In the genomic region with DNA sequence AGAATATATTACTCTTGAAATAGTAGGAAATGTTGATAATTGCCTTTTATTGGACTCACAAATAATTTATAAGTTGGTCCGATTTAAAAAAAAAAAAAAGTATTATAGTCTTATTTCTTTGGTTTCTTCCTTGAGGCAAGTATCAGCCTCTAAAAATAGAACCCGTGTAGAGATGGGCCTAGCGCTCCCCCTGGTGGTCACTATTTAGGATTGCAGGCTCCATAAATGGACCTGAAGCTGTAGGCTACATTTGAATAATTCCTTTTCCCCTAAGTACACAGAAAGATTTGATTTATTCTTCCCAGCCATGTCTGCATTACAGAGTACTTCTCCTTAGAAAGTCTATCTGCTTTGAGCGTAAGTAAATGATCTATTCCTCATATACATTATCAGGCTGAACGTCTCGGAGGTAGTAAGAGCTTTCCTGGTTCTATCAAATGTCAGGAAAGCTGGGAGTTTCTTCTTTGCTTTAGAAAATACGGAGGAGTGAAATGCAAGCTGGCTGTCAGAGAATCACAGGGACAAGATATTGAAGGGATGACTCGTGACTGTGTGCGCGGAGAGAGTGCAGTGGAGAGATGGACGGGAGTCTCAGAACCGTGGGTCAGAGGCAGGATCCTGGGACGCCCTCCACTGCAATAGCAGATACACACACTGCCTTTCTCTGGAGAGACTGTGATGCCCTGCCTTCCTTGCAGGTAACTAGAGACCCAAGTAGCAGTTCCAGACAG, we compare ENCODE assay signal across 9 mouse cellular contexts. TPM values are rescaled to one million over a fixed set of nuclear protein-coding genes. Genes with fewer than 3 reads are reported as not detected.
A peak's percentile ranks its signal among the peaks of the same experiment; 100 is the strongest.
DNase-seq lines count a peak whose midpoint lies in the region; ATAC-seq and TF ChIP-seq lines count a peak whose summit lies in the region.
"Had no signal": no experiment of that assay in that cellular context is flagged by ENCODE, and none has a peak within 500 bp of the region (broad histone marks: within the 10 kb centered on the region; RNA-seq: fewer than 3 reads in every experiment).

No protein-coding gene starts in this region.

- H3K4me1 ChIP-seq in heart, postnatal 0 days (ENCODE audit: control insufficient read depth, insufficient read depth): no peaks in the 10 kb centered on the region
- peaks cover 19% of the 10 kb centered on the region for H3K4me1 ChIP-seq in midbrain, embryonic 15.5 days

- peak; percentile 46 for DNase-seq in ovary, postnatal 14 days (ENCODE audit: low spot score)
- DNase-seq in ovary, postnatal 10 days (ENCODE audit: low spot score): no peak
- DNase-seq in adrenal gland, adult 18-20 months (ENCODE audit: low spot score in 2 of 2): peak; percentile 39 to 57
- peak; percentile 69 for DNase-seq in embryo, embryonic 10 days (ENCODE audit: low spot score)
- peak; percentile 69 for DNase-seq in heart, postnatal 0 days (ENCODE audit: low spot score)
- DNase-seq in left cerebral cortex, adult 11 months (ENCODE audit: low spot score): peak; percentile 48

- H3K36me3 ChIP-seq in heart, postnatal 0 days (replicated peaks; ENCODE audit: control insufficient read depth, insufficient read depth, low read length): no peaks in the 10 kb centered on the region
- no peaks in the 10 kb centered on the region for H3K36me3 ChIP-seq in midbrain, embryonic 15.5 days (replicated peaks)

- H3K9ac ChIP-seq in heart, postnatal 0 days (replicated peaks; ENCODE audit: low read depth, low read length): no peak overlapping the region
- no peak overlapping the region for H3K9ac ChIP-seq in midbrain, embryonic 15.5 days

- no peak for ATAC-seq in heart, postnatal 0 days (ENCODE audit: insufficient read depth, low read depth)
- ATAC-seq in midbrain, embryonic 15.5 days (replicated peaks): 0 out of 2 replicates have a peak, but pooled peaks have one; percentile 45
- ATAC-seq in erythroid progenitor cell, adult 5-6 weeks (replicated peaks; ENCODE audit: low FRiP score, poor library complexity, severe bottlenecking): no peak

- no peak for TF ChIP-seq EP300 in heart, postnatal 0 days (IDR thresholded peaks at IDR 0.05; ENCODE audit: low read depth)

- no peak overlapping the region for H3K4me3 ChIP-seq in heart, postnatal 0 days (ENCODE audit: low read depth, low read length)
- no peak overlapping the region for H3K4me3 ChIP-seq in midbrain, embryonic 15.5 days

- no peak overlapping the region for H3K27ac ChIP-seq in heart, postnatal 0 days (ENCODE audit: low read depth)
- 0 out of 2 replicates have a peak overlapping the region, but pooled peaks have one; percentile 3 for H3K27ac ChIP-seq in midbrain, embryonic 15.5 days

- no peak overlapping the region for H3K4me2 ChIP-seq in heart, postnatal 0 days (ENCODE audit: low read depth, low read length)
- no peak overlapping the region for H3K4me2 ChIP-seq in midbrain, embryonic 15.5 days

- WGBS in heart, postnatal 0 days: 45% methylated on average over 13 of the region's 13 CpGs
- WGBS in midbrain, embryonic 15.5 days: 52% methylated on average over 13 of the region's 13 CpGs

- no peaks in the 10 kb centered on the region for H3K9me3 ChIP-seq in heart, postnatal 0 days (replicated peaks; ENCODE audit: control insufficient read depth, low read length)
- H3K9me3 ChIP-seq in midbrain, embryonic 15.5 days: no peaks in the 10 kb centered on the region

- peak; percentile 93 for TF ChIP-seq CTCF in heart, postnatal 0 days (IDR thresholded peaks at IDR 0.05; ENCODE audit: low read depth)

- H3K27me3 ChIP-seq in heart, postnatal 0 days (ENCODE audit: control insufficient read depth, insufficient read depth, low read length): no peaks in the 10 kb centered on the region
- H3K27me3 ChIP-seq in midbrain, embryonic 15.5 days (replicated peaks): no peaks in the 10 kb centered on the region

RNA-seq across cellular contexts. Expression of a gene that starts 18.0 kb away (rescaled TPM):
- under 1 TPM in 1 of 2 experiments, not detected in 1; 0.13 TPM for total RNA-seq in adrenal gland, adult 18-20 months (2021)
- not detected in 2 replicates for total RNA-seq in heart, postnatal 0 days (2014; rRNA removed; ENCODE audit: low replicate concordance)
- not detected in 2 replicates for polyA plus RNA-seq in heart, postnatal 0 days (2015; fragmentation: Nextera tagmentation; extraction: Ambion mirVana)
- not detected in 2 replicates for polyA plus RNA-seq in midbrain, embryonic 15.5 days (2015; fragmentation: Nextera tagmentation; extraction: Ambion mirVana)
- not detected in 2 replicates for total RNA-seq in erythroid progenitor cell, adult 5-6 weeks (2015; ENCODE audit: low replicate concordance)
- not detected in 2 replicates for total RNA-seq in erythroid progenitor cell, adult 5-6 weeks (2017; ENCODE audit: low replicate concordance)
- polyA plus RNA-seq: heart, embryonic 14.5 days had no signal

RNA-seq across cellular contexts. Expression of a gene that starts 19.1 kb away (rescaled TPM):
- under 1 TPM; 0.26 to 0.73 TPM for total RNA-seq in adrenal gland, adult 18-20 months (2021)
- not detected in 2 replicates for total RNA-seq in heart, postnatal 0 days (2014; rRNA removed; ENCODE audit: low replicate concordance)
- not detected in 2 replicates for polyA plus RNA-seq in heart, postnatal 0 days (2015; fragmentation: Nextera tagmentation; extraction: Ambion mirVana)
- 0.20 and 0.32 TPM in 2 replicates for polyA plus RNA-seq in midbrain, embryonic 15.5 days (2015; fragmentation: Nextera tagmentation; extraction: Ambion mirVana)
- total RNA-seq in erythroid progenitor cell, adult 5-6 weeks (2015; ENCODE audit: low replicate concordance): not detected in 2 replicates
- total RNA-seq in erythroid progenitor cell, adult 5-6 weeks (2017; ENCODE audit: low replicate concordance): not detected in 2 replicates
- polyA plus RNA-seq: heart, embryonic 14.5 days had no signal

RNA-seq across cellular contexts. Expression of a gene that starts 37.0 kb away (rescaled TPM):
- total RNA-seq in adrenal gland, adult 18-20 months (2021): not detected
- total RNA-seq in heart, postnatal 0 days (2014; rRNA removed; ENCODE audit: low replicate concordance): not detected in 2 replicates
- not detected in 2 replicates for polyA plus RNA-seq in heart, postnatal 0 days (2015; fragmentation: Nextera tagmentation; extraction: Ambion mirVana)
- polyA plus RNA-seq in midbrain, embryonic 15.5 days (2015; fragmentation: Nextera tagmentation; extraction: Ambion mirVana): not detected in 2 replicates
- total RNA-seq in erythroid progenitor cell, adult 5-6 weeks (2015; ENCODE audit: low replicate concordance): not detected in 2 replicates
- not detected in 2 replicates for total RNA-seq in erythroid progenitor cell, adult 5-6 weeks (2017; ENCODE audit: low replicate concordance)
- polyA plus RNA-seq: heart, embryonic 14.5 days had no signal
